Mouse (Mus musculus) G1E (cell line): Measurements from ENCODE around the gene Cd160.

ENCODE experiments used
- CTCF ChIP-seq: IDR thresholded peaks from 2 replicates; pipeline ENCODE4 v1.5.1; 2012; ENCODE audit warnings: low read depth, low read length, inconsistent platforms, mixed read lengths
- GATA1 ChIP-seq: IDR thresholded peaks from 2 replicates; pipeline ENCODE4 v1.6.1; 2012; ENCODE audit warnings: borderline replicate concordance, low read length, inconsistent platforms, mixed read lengths
- GATA2 ChIP-seq: IDR thresholded peaks from 2 replicates; pipeline ENCODE4 v1.6.1; 2012; ENCODE audit warnings: low read depth, low read length, inconsistent platforms, borderline replicate concordance
- POLR2AphosphoS5 ChIP-seq: IDR thresholded peaks from 2 replicates; pipeline ENCODE4 v1.6.1; 2012; ENCODE audit warnings: low read depth, low read length, inconsistent platforms; ENCODE audit not compliant: insufficient replicate concordance
- TAL1 ChIP-seq: conservative IDR thresholded peaks from 2 replicates; pipeline ENCODE4 v1.6.1; 2012; ENCODE audit warnings: low read depth, low read length, inconsistent platforms, mixed read lengths

- TF ChIP-seq CTCF = no peak
- no peak for TF ChIP-seq TAL1
- no peak for TF ChIP-seq GATA1
- no peak for TF ChIP-seq POLR2AphosphoS5
- TF ChIP-seq GATA2 = no peak
Measured at GRCm38 (mm10) chr3:96869091-96869490, 39.9 kb upstream of the Cd160 start.
